Mouse (Mus musculus): ENCODE measurements at regions not wholly inside any gene's neighbourhood (a gene's known extent, or its start where the extent isn't known, plus 50 kb on each side); places are given as distances from the start of the nearest gene placed in this dataset.

- peak; percentile 6 for DNase-seq (ENCODE audit: extremely low read depth, low read depth)
These were observed 566.1 kb downstream of the 1700064H15Rik start for GRCm38 (mm10) chr3:19062249-19062859.

- no peak for DNase-seq (ENCODE audit: extremely low read depth, low read depth)
These were observed 561.2 kb downstream of the 1700064H15Rik start for GRCm38 (mm10) chr3:19067141-19067757.

All from MEL-GATA-1-ER (cell line).